Mouse (Mus musculus) embryo, embryonic 11 days (tissue): ENCODE data around the gene Smco3.

ENCODE experiments used
- DNase-seq: peaks from one replicate; pipeline ENCODE4 v3.0.0-alpha.2; 2015

Gene Smco3

DNA sequence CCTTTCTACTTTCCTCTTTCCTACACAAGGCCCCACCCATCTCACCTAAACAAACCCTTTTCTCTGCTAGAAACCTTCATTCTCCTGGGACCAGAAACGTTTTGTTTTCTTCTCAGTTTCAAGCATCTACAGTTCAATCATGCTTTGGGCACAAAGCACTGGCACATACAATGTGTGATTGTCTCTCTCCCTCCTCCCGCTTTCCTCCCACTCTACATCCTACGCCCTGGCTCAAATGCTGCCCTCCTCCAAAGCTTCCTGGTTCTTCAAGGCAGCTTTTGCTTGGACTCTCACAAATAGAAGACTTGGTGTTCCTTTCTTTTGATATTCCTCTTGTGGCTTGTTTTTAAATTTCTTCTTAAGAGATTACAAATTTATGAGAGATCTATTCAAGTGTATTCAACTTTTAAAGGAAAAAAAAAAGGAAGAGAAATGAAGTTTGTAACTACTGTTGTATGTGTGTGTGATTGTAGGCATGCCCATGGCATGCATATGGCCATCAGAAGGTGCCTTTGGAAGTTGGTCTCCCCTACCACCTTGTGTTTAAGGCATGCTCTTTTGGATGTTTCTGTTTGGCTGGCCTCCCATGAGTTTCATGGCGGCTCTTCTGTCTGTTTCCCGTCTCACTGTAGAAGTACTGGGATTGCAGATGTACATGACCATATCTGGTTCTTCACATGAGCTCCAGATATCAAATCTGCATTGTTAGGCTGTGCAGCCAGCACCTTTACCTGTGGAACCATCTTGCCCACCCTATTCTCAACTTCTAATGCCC is 10.6 kb upstream of the Smco3 start:
- DNase-seq, result no peak

- DNase-seq, result no peak
Observed at GRCm38 (mm10) chr6:136844903-136845302, 9.7 kb upstream of the Smco3 start.

GRCm38 (mm10) chr6:136837323-136837722 is 2.1 kb upstream of the Smco3 start:
- no peak for DNase-seq

- DNase-seq, result no peak
Observed at GRCm38 (mm10) chr6:136831712-136832111, 3.5 kb downstream of the Smco3 start.

GRCm38 (mm10) chr6:136828681-136829080 is 6.6 kb downstream of the Smco3 start:
- no peak for DNase-seq

DNA sequence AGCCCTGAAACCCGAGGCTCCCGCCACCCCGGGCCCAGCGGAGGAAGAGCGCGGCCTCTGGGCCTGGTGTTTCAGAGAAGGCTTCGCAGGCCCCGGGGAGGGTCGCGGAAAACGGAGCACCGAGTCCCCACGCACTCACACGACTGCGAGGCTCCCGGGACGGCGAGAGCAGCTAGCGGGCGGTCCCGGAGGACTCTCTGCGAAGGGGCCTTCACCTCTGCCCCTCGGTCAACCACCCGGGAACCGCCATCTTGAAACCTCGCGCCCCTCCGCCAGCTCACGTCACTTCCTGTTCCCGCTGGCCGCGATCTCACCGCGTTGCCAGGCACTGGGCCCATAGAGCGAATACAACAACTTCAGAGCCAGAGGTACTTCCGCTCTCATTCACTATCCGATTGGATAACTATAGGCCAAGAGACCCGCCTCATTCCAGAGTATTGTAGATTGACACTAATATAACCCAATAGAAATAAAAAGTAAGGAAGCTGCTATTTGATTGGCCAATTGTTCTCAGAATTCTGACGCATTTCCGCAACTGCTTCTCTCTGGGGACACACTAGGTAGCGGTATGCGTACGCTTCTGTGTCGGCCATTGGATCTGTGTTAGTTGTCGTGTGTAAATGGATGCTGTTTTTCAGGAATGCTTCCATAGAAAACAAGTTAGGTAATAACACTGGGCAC is 7.2 kb downstream of the Smco3 start, which contains the start of gene Wbp11:
Wbp11 (minus strand) TSS at position 353 of the 681 bp plus-strand sequence.
- DNase-seq, result peak; percentile 96

DNA sequence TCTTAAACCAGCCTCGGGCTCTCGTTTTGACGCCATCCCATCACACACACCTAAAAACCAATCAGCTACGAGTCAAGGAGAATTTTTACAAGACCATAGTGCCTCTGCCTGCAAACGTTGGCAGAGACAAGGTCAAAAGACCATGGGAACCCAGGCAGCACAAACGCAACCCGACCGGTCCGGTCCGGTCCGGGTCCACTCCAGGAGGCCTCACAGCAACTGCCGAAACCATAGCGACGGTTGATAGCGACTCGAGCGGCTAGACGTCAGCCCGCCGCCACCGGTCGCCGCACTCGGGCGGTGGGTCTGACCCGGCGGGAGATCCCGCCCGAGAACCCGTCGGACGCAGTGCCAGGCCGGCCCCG is 7.8 kb downstream of the Smco3 start, which contains the start of gene BC049715:
BC049715 (plus strand) TSS at position 111 of the 365 bp plus-strand sequence.
- no peak for DNase-seq

- DNase-seq, result no peak
Observed at GRCm38 (mm10) chr6:136827116-136827515, 8.1 kb downstream of the Smco3 start.

DNA sequence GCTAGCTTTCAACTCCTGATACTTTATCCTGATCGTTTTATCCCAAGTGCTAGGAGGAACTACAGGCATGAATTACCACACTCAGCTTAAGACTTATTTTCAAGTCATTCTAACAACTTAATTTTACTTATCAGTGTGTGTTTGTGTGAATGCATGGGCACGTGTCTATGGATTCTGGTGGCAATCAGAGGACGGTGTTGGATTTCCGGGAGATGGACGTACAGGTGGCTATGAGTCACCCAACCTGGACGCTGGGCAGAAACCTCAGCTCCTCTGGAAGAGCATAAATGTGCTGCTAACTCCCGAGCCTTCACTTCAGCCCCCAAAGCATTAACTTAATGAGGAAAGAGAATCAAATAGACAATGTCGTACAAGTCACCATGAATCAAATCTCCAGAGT is 10.3 kb downstream of the Smco3 start:
- no peak for DNase-seq

DNA sequence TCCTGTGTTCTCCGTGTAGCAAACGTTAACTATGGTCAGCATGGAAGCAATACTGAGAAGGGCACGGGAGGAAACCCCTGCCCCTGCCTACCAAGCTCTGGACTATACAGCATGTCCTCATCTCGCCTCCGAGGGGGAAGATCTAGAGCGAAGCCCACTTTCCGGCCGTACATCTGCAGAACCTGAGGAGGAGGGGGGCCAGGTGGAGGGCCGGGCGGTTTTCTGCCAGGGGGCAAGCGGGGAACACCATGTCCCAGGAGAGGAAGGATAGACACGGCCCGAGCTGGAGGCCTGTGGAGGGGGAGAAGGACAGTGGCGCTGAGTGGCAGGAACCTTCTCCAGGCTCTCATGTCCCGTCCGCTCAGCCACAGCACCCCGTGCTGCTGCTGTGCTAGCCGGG is 14.2 kb downstream of the Smco3 start:
- no peak for DNase-seq

DNA sequence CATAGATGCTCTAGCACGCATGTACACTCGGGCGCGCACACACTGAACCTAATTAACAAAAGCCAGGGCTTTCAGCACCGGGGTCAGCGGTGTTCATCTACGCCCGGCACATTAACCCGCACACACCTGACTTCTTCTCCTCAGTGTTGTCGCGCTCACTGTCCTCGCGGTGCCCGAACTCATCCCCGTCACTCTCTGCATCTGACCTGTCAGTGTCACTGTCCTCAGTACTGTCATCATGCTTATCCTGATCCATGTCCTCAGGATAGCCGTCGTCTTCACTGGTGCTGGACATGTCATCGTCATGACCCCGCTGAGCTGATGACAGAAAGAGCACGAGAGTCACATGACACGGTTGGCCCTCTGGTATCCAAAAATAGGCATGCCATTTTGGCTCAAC is 14.9 kb downstream of the Smco3 start:
- DNase-seq, result no peak

GRCm38 (mm10) chr6:136817549-136817948 is 17.7 kb downstream of the Smco3 start:
- DNase-seq, result no peak

- DNase-seq, result no peak
Observed at GRCm38 (mm10) chr6:136816826-136817225, 18.4 kb downstream of the Smco3 start.

- no peak for DNase-seq
Observed at GRCm38 (mm10) chr6:136815381-136815780, 19.9 kb downstream of the Smco3 start.

- DNase-seq, result peak; percentile 41
Observed at GRCm38 (mm10) chr6:136813117-136813516, 22.1 kb downstream of the Smco3 start.

- DNase-seq, result no peak
Observed at GRCm38 (mm10) chr6:136811196-136811595, 24.1 kb downstream of the Smco3 start.

DNA sequence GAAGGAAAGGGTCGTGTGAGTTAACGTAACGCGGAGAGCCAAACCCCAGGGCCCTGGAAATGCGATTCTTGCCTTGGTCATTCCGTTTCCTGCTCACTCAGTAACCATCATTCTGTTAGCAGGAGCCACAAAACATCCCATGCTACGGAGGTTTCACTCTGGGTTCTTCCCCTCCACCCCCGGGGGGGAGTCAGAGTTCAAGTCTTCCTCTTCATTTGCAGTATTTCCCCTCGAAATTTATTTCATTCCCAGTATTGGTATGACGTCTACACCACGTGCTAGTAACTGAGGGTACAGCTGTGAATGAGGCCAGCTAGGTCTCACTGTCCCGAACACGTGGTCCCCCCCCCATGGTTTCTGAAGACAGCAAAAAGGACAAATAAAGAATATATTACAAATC is 25.6 kb downstream of the Smco3 start:
- DNase-seq, result no peak

GRCm38 (mm10) chr6:136809077-136809476 is 26.2 kb downstream of the Smco3 start:
- no peak for DNase-seq

GRCm38 (mm10) chr6:136808631-136809046 is 26.6 kb downstream of the Smco3 start:
- no peak for DNase-seq

- peak; percentile 96 for DNase-seq
Observed at GRCm38 (mm10) chr6:136808014-136808417, 27.2 kb downstream of the Smco3 start, which contains the start of gene H2afj. Gene H2afj (plus strand): TSS chr6:136808244.

DNA sequence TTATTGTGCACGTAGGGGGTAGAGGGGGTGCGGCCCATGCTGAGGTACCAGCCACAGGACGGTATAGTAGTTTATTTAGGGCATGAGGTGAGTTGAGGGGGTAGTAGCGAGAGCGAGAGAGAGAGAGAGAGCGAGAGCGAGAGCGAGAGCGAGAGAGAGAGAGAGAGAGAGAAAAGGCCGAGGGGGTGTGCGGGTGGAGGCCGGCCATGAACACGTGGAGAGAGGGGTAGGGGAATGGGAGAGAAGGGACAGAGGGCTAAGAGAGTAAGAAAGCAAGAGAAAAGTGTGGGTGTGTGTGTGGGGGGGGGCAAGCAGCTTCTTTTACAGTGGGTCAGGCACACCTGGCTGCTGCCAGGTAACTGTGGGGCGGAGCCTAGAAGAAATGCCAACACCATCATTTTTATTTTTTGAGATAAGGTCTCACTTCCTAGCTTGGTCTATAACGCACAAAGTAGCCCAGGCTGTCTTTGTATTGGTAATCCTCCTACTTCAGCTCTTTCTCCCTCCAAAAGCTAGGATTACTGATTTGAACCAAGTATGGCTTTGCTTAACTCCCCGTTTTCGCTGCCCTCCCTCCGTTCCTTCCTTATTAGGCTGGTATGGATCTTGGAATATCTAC is 27.7 kb downstream of the Smco3 start:
- no peak for DNase-seq

DNA sequence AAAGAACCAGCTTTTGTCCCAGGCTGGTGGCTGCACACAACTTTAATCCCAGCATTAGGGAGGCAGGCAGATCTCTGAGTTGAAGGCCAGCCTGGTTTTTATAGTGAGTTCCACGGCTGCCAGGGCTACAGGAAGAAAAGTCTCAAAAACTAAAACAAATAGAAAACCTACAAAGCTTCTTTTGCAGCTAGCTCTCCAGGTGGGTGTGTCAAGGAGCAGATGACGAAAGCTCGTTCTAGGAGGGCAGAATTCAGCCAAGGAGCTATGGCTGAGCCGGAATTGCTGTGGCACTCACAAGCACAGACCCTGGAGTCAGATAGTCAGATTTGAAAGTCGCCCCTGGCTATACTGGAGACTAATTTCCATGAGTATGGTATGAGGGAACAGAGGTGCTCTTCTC is 28.4 kb downstream of the Smco3 start:
- no peak for DNase-seq

DNA sequence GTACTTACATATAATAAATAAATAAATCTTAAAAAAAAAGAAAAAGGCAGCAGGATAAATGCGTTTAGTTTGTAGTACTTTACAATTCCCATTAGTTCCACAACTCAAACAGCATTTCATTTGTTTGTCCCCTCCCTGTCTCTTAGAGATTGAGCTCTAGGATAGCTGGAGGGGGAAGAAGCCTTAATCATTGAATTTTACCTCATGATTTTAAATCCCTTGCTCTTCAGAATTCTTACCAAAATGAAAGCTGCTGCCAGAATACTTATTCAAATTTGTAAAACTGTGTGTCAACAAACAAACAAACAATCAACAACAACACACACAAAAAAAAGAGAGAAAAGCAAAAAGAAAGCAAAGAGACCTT is 29.9 kb downstream of the Smco3 start:
- DNase-seq, result no peak
